9 mouse cellular contexts compared by ENCODE assay signal in the genomic region with DNA sequence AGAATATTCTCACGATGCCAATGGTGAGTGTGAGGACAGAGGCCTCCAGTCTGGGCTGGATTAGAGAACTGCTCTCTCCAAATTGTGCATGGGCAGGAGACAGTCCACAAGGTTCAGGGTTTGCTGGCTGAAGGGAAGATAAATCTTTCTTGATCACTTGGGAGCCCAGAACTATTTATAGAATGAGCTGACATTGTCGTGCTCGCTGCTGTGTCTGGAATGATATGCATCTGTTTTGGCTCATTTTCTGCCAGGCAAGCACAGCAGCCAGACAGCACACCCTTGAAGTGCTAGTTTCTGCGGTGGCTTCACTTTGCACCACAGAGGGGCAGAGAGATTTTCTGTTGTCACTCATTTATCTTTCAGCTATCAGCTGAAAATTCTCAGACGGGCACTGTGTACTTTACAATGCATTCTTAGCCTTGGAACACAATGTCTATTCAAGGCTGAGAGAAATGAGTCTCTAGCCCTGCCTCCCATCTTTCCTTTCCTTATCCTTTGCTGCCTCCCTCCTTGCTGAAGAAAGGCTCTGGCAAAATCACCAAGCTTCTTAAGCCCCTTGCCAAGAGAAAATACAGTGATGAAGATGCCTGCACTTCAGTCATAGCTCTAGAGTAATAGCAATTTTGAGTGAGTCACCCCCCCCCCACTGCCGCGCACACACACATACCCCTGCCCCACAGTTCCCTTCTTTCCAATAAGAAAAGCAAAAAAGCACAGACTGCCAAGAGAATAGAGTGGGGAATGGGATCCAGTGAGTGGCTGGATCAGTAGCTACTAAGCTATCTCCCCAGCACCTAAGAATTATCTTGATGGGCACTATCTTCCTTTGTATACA.
DNase-seq lines count a peak whose midpoint lies in the region; ATAC-seq lines count a peak whose summit lies in the region.
"Had no signal": no experiment of that assay in that cellular context is flagged by ENCODE, and none has a peak within 500 bp of the region (broad histone marks: within the 10 kb centered on the region; RNA-seq: fewer than 3 reads in every experiment).

No protein-coding gene starts in this region.

- H3K9me3 ChIP-seq in heart, embryonic 13.5 days = no peaks in the 10 kb centered on the region

- no peaks in the 10 kb centered on the region for H3K27me3 ChIP-seq in heart, embryonic 13.5 days (replicated peaks)
- H3K27me3 ChIP-seq: CH12.LX had no signal

- H3K36me3 ChIP-seq in heart, embryonic 13.5 days = no peaks in the 10 kb centered on the region

- DNase-seq in frontal cortex, postnatal 25 days (ENCODE audit: low spot score in 2 of 2) = no peak
- DNase-seq in adrenal gland, postnatal 10 days = peak; percentile 29
- DNase-seq in lung, postnatal 25 days (ENCODE audit: low spot score) = peak; percentile 11
- no peak for DNase-seq in cerebellum, postnatal 36 days
- no peak for DNase-seq in liver
- DNase-seq in cerebellum, adult 18-20 months = no peak

- H3K27ac ChIP-seq in heart, embryonic 13.5 days (replicated peaks) = peak overlapping the region; percentile 90

- 22% methylated on average over 7 of the region's 7 CpGs for WGBS in heart, embryonic 13.5 days

- peaks cover 38% of the 10 kb centered on the region for H3K4me1 ChIP-seq in heart, embryonic 13.5 days

- no peak overlapping the region for H3K4me3 ChIP-seq in heart, embryonic 13.5 days

- H3K4me2 ChIP-seq in heart, embryonic 13.5 days = peak overlapping the region; percentile 46

- peak; percentile 41; the same call in 1 of the 2 replicates for ATAC-seq in frontal cortex, adult (ENCODE audit: low TSS enrichment)
- no peak for ATAC-seq in heart, embryonic 13.5 days (ENCODE audit: extremely low read depth, insufficient number of reproducible peaks, low FRiP score, low TSS enrichment)

- H3K9ac ChIP-seq in heart, embryonic 13.5 days = peak overlapping the region; percentile 40; the same call in 1 of the 2 replicates

Comparison
In these comparisons a context has a peak if more than half of its experiments do, and no peak if none do; other contexts are left out.
1. DNase-seq: peak in adrenal gland, postnatal 10 days (single experiment) and lung, postnatal 25 days (single experiment); none in frontal cortex, postnatal 25 days (0 of 2), cerebellum, postnatal 36 days (0 of 2), liver (single experiment) and cerebellum, adult 18-20 months (0 of 2).